Mouse (Mus musculus) midbrain, embryonic 12.5 days (tissue): ENCODE data around the gene Stx8. TPM values are rescaled to one million over a fixed set of nuclear protein-coding genes. Genes with fewer than 3 reads are reported as not detected.

Experiments
- ATAC-seq: fragments of 200-750 bp; cut with Nextera tagmentation; 2 replicates; pipeline ENCODE4 v1.8.0; 2017; ENCODE audit warnings: low read depth, moderate TSS enrichment, moderate library complexity; ENCODE audit not compliant: low FRiP score
- H3K27ac ChIP-seq: fragments of 300-500 bp; sonication (generic); replicated peaks from 2 replicates; pipeline ENCODE4 v1.5.1; 2016; ENCODE audit warnings: mild to moderate bottlenecking
- H3K27me3 ChIP-seq: fragments of 300-500 bp; sonication (generic); 2 replicates; pipeline ENCODE4 v1.6.1; 2016; ENCODE audit warnings: mild to moderate bottlenecking
- H3K36me3 ChIP-seq: fragments of 300-500 bp; sonication (generic); 2 replicates; pipeline ENCODE4 v1.6.1; 2016
- H3K4me1 ChIP-seq: fragments of 300-500 bp; sonication (generic); 2 replicates; pipeline ENCODE4 v1.6.1; 2016
- H3K4me2 ChIP-seq: fragments of 300-500 bp; sonication (generic); replicated peaks from 2 replicates; pipeline ENCODE4 v1.6.1; 2016; ENCODE audit warnings: mild to moderate bottlenecking, moderate library complexity
- H3K4me3 ChIP-seq: fragments of 300-500 bp; sonication (generic); 2 replicates; pipeline ENCODE4 v1.5.1; 2016; ENCODE audit warnings: mild to moderate bottlenecking
- H3K9ac ChIP-seq: fragments of 300-500 bp; sonication (generic); replicated peaks from 2 replicates; pipeline ENCODE4 v1.6.1; 2016; ENCODE audit warnings: mild to moderate bottlenecking, moderate library complexity
- H3K9me3 ChIP-seq: fragments of 300-500 bp; sonication (generic); 2 replicates; pipeline ENCODE4 v1.6.1; 2016; ENCODE audit warnings: mild to moderate bottlenecking
- WGBS: fragments of 180-500 bp; shearing (Covaris S2); methylation state at CpG from one replicate; pipeline ENCODE4 v1.1.7; 2016; 5-methylcytosine and 5-hydroxymethylcytosine counted together
- polyA plus RNA-seq: library from polyadenylated mRNA; unstranded; fragments of >200 nt; fragmentation: Nextera tagmentation; extraction: Ambion mirVana; gene quantifications from 2 replicates; pipeline ENCODE4 v1.2.1, GENCODE M21; 2016

Gene Stx8
- polyA plus RNA-seq, 1 experiment from 2014 or later, result 68.3 TPM

DNA sequence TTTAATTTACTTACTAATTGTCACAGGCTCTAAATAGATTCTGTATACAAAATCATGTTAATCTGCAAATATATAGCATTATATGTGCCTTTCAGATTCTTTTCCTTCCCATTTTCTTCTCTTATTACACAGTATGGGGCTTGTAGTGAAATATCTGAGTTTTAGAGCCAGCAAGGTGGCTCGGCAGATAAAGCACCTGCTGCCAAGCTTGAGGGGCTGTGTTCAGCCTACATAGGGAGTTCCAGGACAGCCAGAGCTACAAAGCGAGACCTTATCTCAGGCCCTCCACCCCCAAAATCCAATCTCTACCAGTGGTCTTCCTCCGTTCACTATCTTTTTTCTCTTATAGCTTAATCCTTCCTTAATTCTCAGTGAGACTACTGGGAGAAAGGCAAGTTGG, 140.1 kb downstream of the Stx8 start:
- H3K27ac ChIP-seq, result no peak overlapping the region
- H3K4me3 ChIP-seq, result no peak overlapping the region
- H3K4me1 ChIP-seq, result no peaks in the 10 kb centered on the region
- 88% methylated on average over 3 of the region's 3 CpGs for WGBS
- H3K27me3 ChIP-seq, result no peaks in the 10 kb centered on the region
- ATAC-seq, result no peak
- no peak overlapping the region for H3K4me2 ChIP-seq
- no peaks in the 10 kb centered on the region for H3K36me3 ChIP-seq
- H3K9me3 ChIP-seq, result no peaks in the 10 kb centered on the region
- no peak overlapping the region for H3K9ac ChIP-seq

DNA sequence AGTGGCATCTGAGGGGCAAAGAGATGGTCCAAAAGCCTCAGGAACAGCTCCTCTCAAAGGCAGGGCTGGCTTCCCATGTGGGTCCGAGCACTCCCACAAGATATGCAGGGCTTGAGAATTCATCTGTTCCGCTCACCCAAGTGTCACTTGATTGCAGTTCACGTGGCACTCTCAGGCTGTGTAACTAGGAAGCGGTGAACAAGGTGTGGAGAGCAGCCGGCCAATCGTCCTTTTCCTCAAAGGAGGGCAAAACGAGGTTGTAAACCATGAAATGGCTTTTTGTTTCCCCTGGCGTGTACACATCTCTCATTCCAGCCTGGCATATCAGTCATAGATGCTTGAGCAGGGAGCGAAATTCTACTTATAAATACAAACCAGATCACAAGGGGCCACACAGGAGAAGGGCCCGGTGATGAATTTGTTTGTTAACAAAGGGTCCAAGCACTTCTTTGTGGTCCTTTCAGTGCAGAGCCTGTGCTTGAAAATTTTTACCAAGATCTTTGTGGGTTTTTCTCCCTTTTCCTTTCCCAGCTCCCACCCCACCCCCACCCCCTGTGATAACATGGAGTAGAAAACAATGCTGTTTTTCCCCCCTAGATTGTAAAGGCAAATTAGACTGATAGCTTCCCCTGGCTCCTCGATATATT, 147.6 kb downstream of the Stx8 start:
- H3K4me2 ChIP-seq, result no peak overlapping the region
- H3K27me3 ChIP-seq, result peaks cover 3% of the 10 kb centered on the region; the same call in 1 of the 2 replicates
- H3K9me3 ChIP-seq, result no peaks in the 10 kb centered on the region
- H3K36me3 ChIP-seq, result no peaks in the 10 kb centered on the region
- H3K4me1 ChIP-seq, result peaks cover 13% of the 10 kb centered on the region
- no peak for ATAC-seq
- peak overlapping the region; percentile 31 for H3K27ac ChIP-seq
- H3K9ac ChIP-seq, result no peak overlapping the region
- no peak overlapping the region for H3K4me3 ChIP-seq
- 31% methylated on average over 11 of the region's 11 CpGs for WGBS

DNA sequence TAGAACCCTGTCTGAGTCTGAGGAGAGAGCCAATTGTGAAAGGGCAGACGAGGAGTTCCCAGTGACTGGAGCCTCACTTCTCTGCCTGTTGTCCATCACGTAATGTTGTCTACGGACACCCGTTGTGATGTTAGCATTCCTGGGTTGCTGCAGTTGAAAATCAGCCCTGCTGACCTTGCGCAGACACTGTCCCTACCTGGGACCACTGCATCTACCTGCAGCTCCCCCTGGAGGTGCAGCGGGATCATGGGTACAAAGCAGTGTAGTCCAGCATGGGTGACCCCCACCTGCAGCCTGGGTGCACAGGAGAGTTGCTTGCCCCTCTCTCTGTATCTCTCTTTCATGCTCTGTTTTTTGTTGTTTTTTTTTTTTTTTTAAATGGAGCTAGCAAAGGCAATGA, 148.2 kb downstream of the Stx8 start:
- no peak overlapping the region for H3K4me3 ChIP-seq
- peaks cover 13% of the 10 kb centered on the region for H3K4me1 ChIP-seq
- H3K4me2 ChIP-seq, result peak overlapping the region; percentile 15; the same call in 1 of the 2 replicates
- no peaks in the 10 kb centered on the region for H3K36me3 ChIP-seq
- H3K9ac ChIP-seq, result no peak overlapping the region
- 23% methylated on average over 6 of the region's 6 CpGs for WGBS
- H3K27ac ChIP-seq, result peak overlapping the region; percentile 31
- ATAC-seq, result no peak
- peaks cover 3% of the 10 kb centered on the region; the same call in 1 of the 2 replicates for H3K27me3 ChIP-seq
- H3K9me3 ChIP-seq, result no peaks in the 10 kb centered on the region

DNA sequence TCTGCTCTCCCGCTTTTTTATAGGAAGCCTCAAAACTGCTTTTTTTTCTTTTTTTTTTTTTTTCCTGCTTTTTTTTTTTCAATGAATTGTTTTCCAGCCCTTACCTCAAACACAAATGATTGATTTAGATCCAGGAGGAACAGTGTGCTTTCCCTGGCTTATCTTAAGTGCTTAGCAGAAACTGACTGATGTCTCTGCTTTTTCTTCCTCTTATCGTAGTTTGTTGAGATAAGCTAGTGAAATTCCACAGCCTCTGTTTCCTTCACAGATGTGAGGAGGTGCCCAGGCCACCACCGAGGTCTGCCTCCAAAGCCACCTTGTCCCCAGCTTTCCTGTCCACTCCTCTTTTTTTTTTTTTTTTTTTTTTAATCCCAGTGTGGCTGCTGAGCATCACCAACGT, 150.2 kb downstream of the Stx8 start:
- ATAC-seq, result no peak
- Histone ChIP-seq H3K27ac (no peak overlapping the region), H3K4me3 (no peak overlapping the region), H3K27me3 (peaks cover 3% of the 10 kb centered on the region; the same call in 1 of the 2 replicates), H3K9ac (no peak overlapping the region), H3K4me2 (no peak overlapping the region), H3K36me3 (no peaks in the 10 kb centered on the region), H3K4me1 (peaks cover 26% of the 10 kb centered on the region), H3K9me3 (no peaks in the 10 kb centered on the region)
- WGBS, result 56% methylated on average over 4 of the region's 4 CpGs

DNA sequence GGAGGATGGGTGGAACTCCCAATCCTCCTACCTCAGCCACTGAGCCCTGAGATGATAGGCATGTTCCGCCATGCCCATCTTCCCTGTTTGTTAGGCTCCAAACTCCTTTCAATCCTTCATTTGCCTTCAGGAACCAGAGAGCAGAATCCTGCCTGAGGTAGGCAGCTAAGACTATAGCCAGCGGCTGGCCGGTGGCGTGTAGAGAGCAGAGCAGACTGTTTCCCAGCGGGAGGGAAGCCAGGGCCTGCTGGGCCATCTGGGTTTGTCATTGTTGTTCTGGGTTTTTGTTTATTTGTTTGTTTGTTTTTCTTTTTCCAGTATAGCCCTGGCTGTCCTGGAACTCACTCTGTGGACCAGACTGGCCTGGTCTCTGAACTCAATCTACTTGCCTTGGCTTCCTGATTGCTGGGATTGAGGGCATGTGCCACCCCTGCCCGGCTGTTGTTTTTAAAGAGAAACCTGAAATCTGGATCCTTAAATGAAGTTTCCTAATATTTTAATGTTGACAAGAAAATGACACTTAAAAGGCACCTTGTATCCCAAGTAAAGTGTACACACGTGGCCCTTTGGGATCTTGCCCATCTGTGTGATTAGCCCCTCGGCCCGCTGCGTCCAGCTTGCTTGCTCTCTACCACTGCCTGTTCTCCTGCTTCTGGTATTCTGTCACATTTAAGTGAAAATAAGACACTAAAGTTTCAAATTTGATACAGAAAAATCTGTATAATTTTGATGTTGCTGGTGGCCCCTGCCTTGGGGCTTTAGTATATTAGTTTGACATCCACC, 152.1 kb downstream of the Stx8 start:
- Histone ChIP-seq H3K4me1 (peaks cover 38% of the 10 kb centered on the region), H3K9me3 (no peaks in the 10 kb centered on the region), H3K4me2 (no peak overlapping the region), H3K36me3 (no peaks in the 10 kb centered on the region), H3K27ac (no peak overlapping the region), H3K27me3 (no peaks in the 10 kb centered on the region), H3K9ac (no peak overlapping the region), H3K4me3 (no peak overlapping the region)
- ATAC-seq, result no peak
- WGBS, result 89% methylated on average over 10 of the region's 10 CpGs

DNA sequence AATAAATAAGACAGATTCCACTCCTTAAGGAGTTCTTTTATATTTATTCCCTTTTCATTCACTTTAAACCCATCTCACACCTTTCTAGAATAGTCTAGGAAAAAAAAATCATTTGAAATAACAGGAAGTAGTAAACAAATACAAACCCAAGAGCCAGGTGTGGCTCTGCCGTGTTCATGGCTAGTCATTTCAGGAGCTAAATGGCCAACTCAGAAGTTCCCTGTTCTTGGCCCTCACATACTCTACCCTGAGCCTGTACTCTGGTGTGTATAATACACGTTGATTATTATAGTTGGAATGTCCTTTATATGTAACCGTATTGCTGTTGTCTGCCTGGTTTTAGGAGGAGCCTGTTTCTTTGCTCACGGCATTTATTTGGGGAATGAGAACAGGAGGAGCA, 152.7 kb downstream of the Stx8 start:
- Histone ChIP-seq H3K4me1 (peaks cover 33% of the 10 kb centered on the region), H3K4me2 (no peak overlapping the region), H3K9ac (no peak overlapping the region), H3K36me3 (no peaks in the 10 kb centered on the region), H3K27ac (no peak overlapping the region), H3K4me3 (no peak overlapping the region), H3K27me3 (no peaks in the 10 kb centered on the region), H3K9me3 (no peaks in the 10 kb centered on the region)
- WGBS, result 80% methylated on average over 4 of the region's 4 CpGs
- ATAC-seq, result no peak

DNA sequence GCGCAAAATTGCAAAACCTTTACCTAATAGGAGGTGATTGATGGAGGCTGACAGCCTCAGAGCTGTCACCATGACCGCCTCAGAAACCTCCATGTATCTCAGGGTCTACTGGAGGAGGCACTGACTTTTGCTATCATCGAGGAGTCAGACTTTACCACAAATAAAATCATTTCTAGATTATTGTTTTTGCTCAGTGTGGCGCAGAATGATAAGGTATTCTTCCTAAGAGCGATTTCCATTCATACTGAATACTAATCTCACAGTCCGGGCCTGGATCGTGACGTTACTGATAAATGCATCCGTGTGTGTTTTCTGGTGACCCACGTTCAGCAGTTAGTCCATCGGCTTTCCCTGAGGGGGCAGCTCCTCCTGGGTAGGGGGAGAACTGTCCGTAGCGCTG, 153.1 kb downstream of the Stx8 start:
- Histone ChIP-seq H3K4me1 (peaks cover 28% of the 10 kb centered on the region), H3K4me3 (no peak overlapping the region), H3K27me3 (no peaks in the 10 kb centered on the region), H3K9me3 (no peaks in the 10 kb centered on the region), H3K9ac (no peak overlapping the region), H3K36me3 (no peaks in the 10 kb centered on the region), H3K27ac (no peak overlapping the region), H3K4me2 (no peak overlapping the region)
- ATAC-seq, result no peak
- WGBS, result 76% methylated on average over 13 of the region's 13 CpGs

DNA sequence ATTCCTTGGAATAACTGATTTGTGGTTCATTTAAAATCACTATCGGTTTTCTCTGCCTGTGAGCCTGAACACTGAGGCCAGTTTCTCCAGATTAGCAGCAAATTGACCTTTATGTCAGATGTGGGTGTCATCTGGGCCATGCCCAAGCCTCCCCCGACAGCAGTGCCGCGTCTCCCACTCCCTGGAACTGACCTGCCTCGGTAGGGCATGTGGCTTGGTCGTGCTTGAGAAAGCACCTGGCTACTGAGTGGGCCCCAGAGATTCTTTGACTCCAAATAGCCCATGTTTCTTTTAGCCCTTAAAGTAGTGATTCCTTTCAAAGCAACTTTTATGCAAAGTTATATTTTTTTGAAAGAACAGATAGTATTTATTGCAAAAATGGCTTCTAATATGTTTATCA, 155.3 kb downstream of the Stx8 start:
- no peak overlapping the region for H3K27ac ChIP-seq

DNA sequence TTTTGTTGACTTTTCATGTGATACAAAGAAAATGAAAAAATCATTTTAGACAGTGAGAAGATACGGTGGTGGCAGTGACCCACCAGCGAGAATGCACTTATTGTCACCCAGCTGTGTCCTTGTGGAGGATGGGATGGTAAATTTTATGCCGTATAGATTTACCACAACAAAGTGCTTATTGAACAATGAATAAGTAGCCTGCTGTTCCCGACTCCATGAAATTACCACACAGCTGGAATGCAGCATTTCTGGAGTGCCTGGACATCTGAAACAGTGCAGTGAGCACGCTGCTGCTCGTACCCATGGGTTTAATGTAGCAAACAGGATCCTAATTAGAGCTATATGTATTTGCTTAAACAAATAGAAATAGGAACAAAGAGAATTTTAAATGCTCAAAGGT, 155.7 kb downstream of the Stx8 start:
- no peak overlapping the region for H3K27ac ChIP-seq
- H3K36me3 ChIP-seq, result no peaks in the 10 kb centered on the region
- H3K9ac ChIP-seq, result no peak overlapping the region
- H3K4me2 ChIP-seq, result no peak overlapping the region
- WGBS, result 16% methylated on average over 6 of the region's 6 CpGs
- no peaks in the 10 kb centered on the region for H3K27me3 ChIP-seq
- no peak overlapping the region for H3K4me3 ChIP-seq
- H3K4me1 ChIP-seq, result peaks cover 24% of the 10 kb centered on the region
- ATAC-seq, result no peak
- H3K9me3 ChIP-seq, result no peaks in the 10 kb centered on the region

More for the DNA sequence above, 155.3 kb downstream of the Stx8 start:
- no peak overlapping the region for H3K4me3 ChIP-seq
- no peaks in the 10 kb centered on the region for H3K9me3 ChIP-seq
- H3K27me3 ChIP-seq, result no peaks in the 10 kb centered on the region
- no peaks in the 10 kb centered on the region for H3K36me3 ChIP-seq
- H3K4me2 ChIP-seq, result no peak overlapping the region
- H3K9ac ChIP-seq, result no peak overlapping the region
- no peak for ATAC-seq
- peaks cover 24% of the 10 kb centered on the region for H3K4me1 ChIP-seq
- 12% methylated on average over 6 of the region's 6 CpGs for WGBS

DNA sequence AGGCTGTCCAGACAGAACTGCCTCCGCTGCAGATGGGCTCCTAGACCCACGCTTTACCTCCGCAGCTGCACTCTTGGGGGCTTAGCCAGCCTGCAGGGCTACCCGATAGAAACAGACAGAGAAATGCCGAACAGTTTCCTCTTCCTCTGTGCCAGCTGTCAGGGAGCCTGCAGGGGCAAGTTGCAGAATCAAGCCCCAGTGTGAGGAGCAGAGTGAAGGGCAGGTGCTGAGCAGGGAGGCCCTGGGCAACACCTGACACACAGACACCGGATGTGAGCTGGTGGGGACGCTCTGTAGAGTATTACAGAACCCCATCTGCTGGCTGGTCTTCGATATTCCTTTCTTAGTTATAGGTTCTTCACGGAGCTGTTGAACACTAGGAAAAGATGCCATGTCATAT, 160.1 kb downstream of the Stx8 start:
- no peaks in the 10 kb centered on the region for H3K36me3 ChIP-seq
- H3K4me3 ChIP-seq, result no peak overlapping the region
- H3K9ac ChIP-seq, result no peak overlapping the region
- H3K27me3 ChIP-seq, result peaks cover 5% of the 10 kb centered on the region; the same call in 1 of the 2 replicates
- no peak for ATAC-seq
- 87% methylated on average over 9 of the region's 9 CpGs for WGBS
- no peak overlapping the region for H3K4me2 ChIP-seq
- peaks cover 12% of the 10 kb centered on the region for H3K4me1 ChIP-seq
- H3K27ac ChIP-seq, result no peak overlapping the region
- no peaks in the 10 kb centered on the region for H3K9me3 ChIP-seq

DNA sequence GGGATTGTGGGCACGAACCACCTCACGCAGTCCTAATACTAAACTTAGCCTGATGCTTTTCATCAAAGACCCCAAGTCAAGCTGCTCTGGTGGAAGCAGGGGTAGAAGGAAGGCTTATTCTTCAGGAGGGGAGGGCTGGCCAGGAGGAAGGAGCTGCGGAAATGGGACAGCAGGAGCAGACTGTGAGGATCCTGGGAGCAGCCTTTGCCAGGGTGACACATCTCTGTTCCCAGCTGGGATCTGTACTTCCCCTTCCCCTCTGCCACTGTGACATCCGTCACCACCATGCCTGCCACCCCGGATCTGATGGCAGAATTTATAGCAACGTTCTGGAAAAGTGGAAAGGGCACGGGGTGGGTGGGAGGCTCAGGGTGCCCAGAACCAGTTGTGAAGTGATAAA, 168.5 kb downstream of the Stx8 start:
- Histone ChIP-seq H3K4me1 (no peaks in the 10 kb centered on the region), H3K27me3 (peaks cover 4% of the 10 kb centered on the region), H3K9me3 (no peaks in the 10 kb centered on the region), H3K36me3 (0 out of 2 replicates have a peak, but pooled peaks cover 3% of the 10 kb centered on the region), H3K27ac (no peak overlapping the region), H3K4me2 (no peak overlapping the region), H3K9ac (no peak overlapping the region), H3K4me3 (no peak overlapping the region)
- 91% methylated on average over 7 of the region's 7 CpGs for WGBS
- no peak for ATAC-seq

DNA sequence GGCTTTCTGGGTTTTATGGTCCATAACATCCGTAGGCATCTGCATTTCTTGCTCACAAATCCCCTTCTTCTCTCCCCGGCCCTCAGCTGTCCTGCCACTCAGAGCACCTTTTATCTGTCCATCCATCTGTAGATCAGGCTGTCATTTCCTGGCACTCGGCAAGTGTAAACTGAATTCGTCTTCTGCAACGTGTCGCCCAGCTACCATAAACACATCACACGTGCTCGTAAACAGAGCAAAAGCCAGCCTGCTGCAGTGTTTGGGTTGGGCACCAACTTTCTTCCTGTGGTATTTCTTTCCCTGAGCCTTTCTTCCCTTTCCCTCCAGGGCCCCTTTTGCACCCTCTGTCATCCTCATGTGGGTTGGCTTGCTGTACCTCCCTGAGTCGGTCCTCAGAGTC, 169.4 kb downstream of the Stx8 start:
- Histone ChIP-seq H3K9me3 (no peaks in the 10 kb centered on the region), H3K4me2 (no peak overlapping the region), H3K27ac (no peak overlapping the region), H3K9ac (no peak overlapping the region), H3K27me3 (no peaks in the 10 kb centered on the region; the same call in 1 of the 2 replicates), H3K36me3 (0 out of 2 replicates have a peak, but pooled peaks cover 3% of the 10 kb centered on the region), H3K4me1 (no peaks in the 10 kb centered on the region), H3K4me3 (no peak overlapping the region)
- ATAC-seq, result no peak
- 80% methylated on average over 9 of the region's 9 CpGs for WGBS
